Mouse (Mus musculus) C2C12 (cell line): ENCODE measurements around the gene Agap1.

ENCODE experiments used
- CEBPB ChIP-seq: IDR thresholded peaks from one replicate; pipeline ENCODE4 v1.6.1; 2011; ENCODE audit warnings: low read depth, mild to moderate bottlenecking, control low read depth, moderate library complexity
- CTCF ChIP-seq: IDR thresholded peaks from one replicate; pipeline ENCODE4 v1.5.1; 2011; ENCODE audit not compliant: control insufficient read depth, insufficient read depth, insufficient read length
- MAX ChIP-seq: IDR thresholded peaks from one replicate; pipeline ENCODE4 v1.6.1; 2011; ENCODE audit warnings: mild to moderate bottlenecking, control low read depth
- MYOD1 ChIP-seq: IDR thresholded peaks from one replicate; pipeline ENCODE4 v1.6.1; 2011; ENCODE audit warnings: low read depth; ENCODE audit not compliant: control insufficient read depth, insufficient read length
- MYOG ChIP-seq: IDR thresholded peaks from one replicate; pipeline ENCODE4 v1.6.1; 2011; ENCODE audit not compliant: control insufficient read depth, insufficient read length; ENCODE audit errors: extremely low read depth

DNA sequence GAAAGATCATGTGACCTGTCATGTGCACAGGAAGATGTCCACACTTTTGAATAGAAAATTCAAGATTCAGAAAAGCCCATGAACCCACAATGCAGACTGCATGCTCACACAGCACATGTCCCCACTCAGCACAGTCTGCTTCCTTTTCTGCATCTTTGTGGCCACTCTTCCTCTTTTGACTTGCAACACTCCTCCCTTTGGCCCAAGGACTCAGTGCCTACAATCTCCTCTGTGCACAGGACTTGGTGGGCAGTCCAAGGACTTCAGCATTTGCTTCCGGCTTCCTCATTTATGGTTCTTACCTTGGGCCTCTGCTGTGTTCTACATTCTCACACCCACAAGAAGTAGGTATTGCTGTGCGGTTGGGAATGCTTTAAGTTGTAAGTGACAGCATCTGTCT is 447.6 kb downstream of the Agap1 start:
- TF ChIP-seq CEBPB (no peak), CTCF (no peak), MAX (no peak), MYOD1 (no peak), MYOG (no peak)
